In genomic region chr5:148640523-148640922, GRCm38 (mm10) we compare ENCODE assay signal across 20 mouse cellular contexts.
DNase-seq lines count a peak whose midpoint lies in the region; ATAC-seq and TF ChIP-seq lines count a peak whose summit lies in the region.
"Had no signal": no experiment of that assay in that cellular context is flagged by ENCODE, and none has a peak within 500 bp of the region (broad histone marks: within the 10 kb centered on the region; RNA-seq: fewer than 3 reads in every experiment).

No protein-coding gene starts in this region.

- H3K36me3 ChIP-seq in hindbrain, embryonic 16.5 days (ENCODE audit: control insufficient read depth, insufficient read depth, low read length), result no peaks in the 10 kb centered on the region
- no peaks in the 10 kb centered on the region for H3K36me3 ChIP-seq in hindbrain, embryonic 11.5 days (ENCODE audit: control insufficient read depth, insufficient read depth, low read length)
- H3K36me3 ChIP-seq in stomach, embryonic 14.5 days (ENCODE audit: control insufficient read depth, insufficient read depth, low read length), result no peaks in the 10 kb centered on the region
- no peaks in the 10 kb centered on the region for H3K36me3 ChIP-seq in stomach, postnatal 0 days (ENCODE audit: control insufficient read depth, insufficient read depth, low read length)
- H3K36me3 ChIP-seq in limb, embryonic 13.5 days, result no peaks in the 10 kb centered on the region
- H3K36me3 ChIP-seq: heart, embryonic 15.5 days; hindbrain, embryonic 12.5 days; limb, embryonic 15.5 days; neural tube, embryonic 15.5 days had no signal

- 40% methylated on average over 13 of the region's 14 CpGs for WGBS in hindbrain, embryonic 16.5 days
- 46% methylated on average over 12 of the region's 14 CpGs for WGBS in hindbrain, embryonic 11.5 days
- WGBS in stomach, embryonic 14.5 days, result 50% methylated on average over 13 of the region's 14 CpGs
- WGBS in stomach, postnatal 0 days, result 62% methylated on average over 12 of the region's 14 CpGs
- 32% methylated on average over 14 of the region's 14 CpGs for WGBS in limb, embryonic 13.5 days

- no peaks in the 10 kb centered on the region for H3K27me3 ChIP-seq in hindbrain, embryonic 16.5 days (replicated peaks; ENCODE audit: control insufficient read depth, insufficient read depth, low read length)
- no peaks in the 10 kb centered on the region for H3K27me3 ChIP-seq in hindbrain, embryonic 11.5 days (ENCODE audit: control insufficient read depth, insufficient read depth, low read length)
- H3K27me3 ChIP-seq in stomach, embryonic 14.5 days (ENCODE audit: control insufficient read depth, insufficient read depth, low read length), result no peaks in the 10 kb centered on the region
- no peaks in the 10 kb centered on the region for H3K27me3 ChIP-seq in stomach, postnatal 0 days (ENCODE audit: control insufficient read depth, insufficient read depth, low read length)
- no peaks in the 10 kb centered on the region; the same call in 1 of the 2 replicates for H3K27me3 ChIP-seq in limb, embryonic 13.5 days
- H3K27me3 ChIP-seq: heart, embryonic 15.5 days; hindbrain, embryonic 12.5 days; limb, embryonic 15.5 days; neural tube, embryonic 15.5 days had no signal

- peak; percentile 72 for ATAC-seq in hindbrain, embryonic 16.5 days
- no peak for ATAC-seq in hindbrain, embryonic 11.5 days (ENCODE audit: low FRiP score)
- no peak for ATAC-seq in stomach, embryonic 14.5 days (ENCODE audit: insufficient number of reproducible peaks, insufficient read depth, low FRiP score, low read depth)
- ATAC-seq in stomach, postnatal 0 days (ENCODE audit: low FRiP score, low TSS enrichment), result no peak
- no peak for ATAC-seq in limb, embryonic 13.5 days (ENCODE audit: low FRiP score, low read depth)
- ATAC-seq: liver, postnatal 0 days had no signal

- no peaks in the 10 kb centered on the region for H3K4me1 ChIP-seq in hindbrain, embryonic 16.5 days (ENCODE audit: control insufficient read depth, insufficient read depth, low read depth, low read length)
- no peaks in the 10 kb centered on the region for H3K4me1 ChIP-seq in hindbrain, embryonic 11.5 days (replicated peaks; ENCODE audit: control insufficient read depth, insufficient read depth, low read length)
- no peaks in the 10 kb centered on the region for H3K4me1 ChIP-seq in stomach, embryonic 14.5 days (ENCODE audit: control insufficient read depth, insufficient read depth, low read length)
- no peaks in the 10 kb centered on the region for H3K4me1 ChIP-seq in stomach, postnatal 0 days (replicated peaks; ENCODE audit: control insufficient read depth, insufficient read depth)
- peaks cover 18% of the 10 kb centered on the region for H3K4me1 ChIP-seq in limb, embryonic 13.5 days
- H3K4me1 ChIP-seq: hindbrain, embryonic 12.5 days; neural tube, embryonic 15.5 days had no signal

- TF ChIP-seq EP300 in stomach, postnatal 0 days (optimal IDR thresholded peaks at IDR 0.05), result no peak

- no peak for TF ChIP-seq CTCF in stomach, postnatal 0 days (IDR thresholded peaks at IDR 0.05; ENCODE audit: low read depth)

- no peak overlapping the region; the same call in 1 of the 2 replicates for H3K9ac ChIP-seq in hindbrain, embryonic 16.5 days (ENCODE audit: low read depth, low read length)
- no peak overlapping the region for H3K9ac ChIP-seq in hindbrain, embryonic 11.5 days (ENCODE audit: low read depth, low read length)
- H3K9ac ChIP-seq in stomach, embryonic 14.5 days (replicated peaks; ENCODE audit: low read depth, low read length), result no peak overlapping the region
- H3K9ac ChIP-seq in stomach, postnatal 0 days (ENCODE audit: low read length), result no peak overlapping the region
- H3K9ac ChIP-seq in limb, embryonic 13.5 days, result no peak overlapping the region
- H3K9ac ChIP-seq: heart, embryonic 15.5 days; hindbrain, embryonic 12.5 days; limb, embryonic 15.5 days; liver, postnatal 0 days; neural tube, embryonic 15.5 days had no signal

- H3K4me3 ChIP-seq in hindbrain, embryonic 16.5 days (ENCODE audit: low read length), result no peak overlapping the region
- no peak overlapping the region for H3K4me3 ChIP-seq in hindbrain, embryonic 11.5 days (ENCODE audit: low read depth, low read length)
- no peak overlapping the region for H3K4me3 ChIP-seq in stomach, embryonic 14.5 days (ENCODE audit: low read depth, low read length)
- H3K4me3 ChIP-seq in stomach, postnatal 0 days (ENCODE audit: low read depth, low read length), result no peak overlapping the region
- H3K4me3 ChIP-seq in limb, embryonic 13.5 days, result no peak overlapping the region; the same call in 1 of the 2 replicates
- H3K4me3 ChIP-seq: heart, embryonic 15.5 days; hindbrain, embryonic 12.5 days; left cerebral cortex, adult 2 months; limb, embryonic 15.5 days; neural tube, embryonic 15.5 days had no signal

- DNase-seq in hindbrain, embryonic 11.5 days (ENCODE audit: low spot score), result no peak
- no peak for DNase-seq in stomach, postnatal 0 days (ENCODE audit: low spot score)
- no peak for DNase-seq in spleen, postnatal 4 days (ENCODE audit: low spot score in 2 of 2)
- DNase-seq in thymus, postnatal 0 days (ENCODE audit: low spot score), result no peak
- no peak for DNase-seq in cerebellum, postnatal 10 days
- DNase-seq: B cell, adult 2 months; cerebellum, postnatal 36 days; kidney, adult 2 months; liver, postnatal 0 days; retina, postnatal 1 day; thymus, postnatal 4 days had no signal

- H3K9me3 ChIP-seq in hindbrain, embryonic 16.5 days (ENCODE audit: control insufficient read depth, low read length), result no peaks in the 10 kb centered on the region
- H3K9me3 ChIP-seq in hindbrain, embryonic 11.5 days (ENCODE audit: control insufficient read depth, low read length), result no peaks in the 10 kb centered on the region
- no peaks in the 10 kb centered on the region for H3K9me3 ChIP-seq in stomach, embryonic 14.5 days (ENCODE audit: control insufficient read depth, low read depth, low read length)
- no peaks in the 10 kb centered on the region for H3K9me3 ChIP-seq in stomach, postnatal 0 days (ENCODE audit: control insufficient read depth, low read length)
- H3K9me3 ChIP-seq in limb, embryonic 13.5 days, result no peaks in the 10 kb centered on the region
- H3K9me3 ChIP-seq: heart, embryonic 15.5 days; hindbrain, embryonic 12.5 days; limb, embryonic 15.5 days; neural tube, embryonic 15.5 days had no signal

- peak overlapping the region; percentile 27 for H3K4me2 ChIP-seq in hindbrain, embryonic 16.5 days (ENCODE audit: low read length)
- H3K4me2 ChIP-seq in hindbrain, embryonic 11.5 days (replicated peaks; ENCODE audit: low read depth, low read length), result no peak overlapping the region
- H3K4me2 ChIP-seq in stomach, embryonic 14.5 days (replicated peaks; ENCODE audit: low read depth, low read length), result 0 out of 2 replicates have a peak overlapping the region, but pooled peaks have one; percentile 10
- H3K4me2 ChIP-seq in stomach, postnatal 0 days (replicated peaks; ENCODE audit: low read depth), result no peak overlapping the region
- H3K4me2 ChIP-seq in limb, embryonic 13.5 days (replicated peaks), result peak overlapping the region; percentile 34; the same call in 1 of the 2 replicates
- H3K4me2 ChIP-seq: heart, embryonic 15.5 days; hindbrain, embryonic 12.5 days; limb, embryonic 15.5 days; neural tube, embryonic 15.5 days had no signal

- H3K27ac ChIP-seq in hindbrain, embryonic 16.5 days (ENCODE audit: low read depth, low read length), result no peak overlapping the region
- no peak overlapping the region for H3K27ac ChIP-seq in hindbrain, embryonic 11.5 days (ENCODE audit: low read depth, low read length)
- H3K27ac ChIP-seq in stomach, embryonic 14.5 days (ENCODE audit: low read length), result no peak overlapping the region
- H3K27ac ChIP-seq in stomach, postnatal 0 days (replicated peaks), result no peak overlapping the region
- H3K27ac ChIP-seq in limb, embryonic 13.5 days, result no peak overlapping the region
- H3K27ac ChIP-seq: heart, embryonic 15.5 days; hindbrain, embryonic 12.5 days; left cerebral cortex, adult 2 months; limb, embryonic 15.5 days; macrophage; neural tube, embryonic 15.5 days had no signal

Comparison
In these comparisons a context has a peak if more than half of its experiments do, and no peak if none do; other contexts are left out.
1. H3K4me2 ChIP-seq: peak in hindbrain, embryonic 16.5 days (single experiment), stomach, embryonic 14.5 days (single experiment) and limb, embryonic 13.5 days (single experiment); none in hindbrain, embryonic 11.5 days (single experiment) and stomach, postnatal 0 days (single experiment).